Mouse (Mus musculus): ENCODE results near the gene Smg6.
A peak's percentile ranks its signal among the peaks of the same experiment; 100 is the strongest.
"Not testable (repeated sequence)": the region's sequence is repeated elsewhere in the genome, so short reads cannot be mapped to it uniquely, and the experiment has no call there.

The Smg6 gene

DNA sequence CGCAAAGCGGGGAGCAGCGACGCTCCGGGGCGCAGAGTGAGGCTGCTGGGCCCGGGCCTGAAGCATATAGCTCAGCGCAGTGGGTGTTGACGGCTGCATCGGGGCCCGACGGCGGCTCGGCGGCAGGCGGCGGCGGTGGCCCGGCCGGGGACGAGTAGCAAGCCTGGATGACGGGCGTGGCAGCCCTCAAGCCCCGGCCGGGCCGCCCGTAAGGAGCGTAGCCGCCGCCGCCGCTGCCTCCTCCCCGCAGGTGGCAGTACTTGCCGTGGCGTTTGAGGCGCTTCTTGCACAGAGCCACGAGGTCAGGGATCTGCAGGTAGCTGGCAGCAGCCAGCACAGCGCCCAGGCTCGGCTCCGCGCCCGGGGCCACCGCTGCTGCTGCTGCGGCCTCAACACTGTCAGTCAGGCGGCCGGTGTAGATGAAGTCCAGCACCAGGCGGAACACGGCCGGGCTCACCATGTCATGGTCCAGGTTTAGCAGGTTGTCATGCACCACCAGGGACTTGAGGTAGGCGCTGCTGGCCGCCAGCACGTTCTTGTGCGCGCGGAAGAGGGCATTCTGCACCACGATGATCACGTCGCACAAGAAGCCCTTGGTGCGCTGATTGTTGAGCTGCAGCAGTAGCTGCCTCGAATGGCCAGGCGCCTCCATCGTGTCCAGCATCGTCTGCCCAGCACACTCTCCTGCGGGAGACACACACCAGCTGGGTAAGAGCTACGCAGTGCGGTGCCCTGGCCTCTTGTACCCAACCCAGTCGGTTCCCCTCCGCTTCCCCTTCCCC lies 241.4 kb downstream of the Smg6 start:
- DNase-seq (ENCODE audit: low read depth, low spot score), result no peak

DNA sequence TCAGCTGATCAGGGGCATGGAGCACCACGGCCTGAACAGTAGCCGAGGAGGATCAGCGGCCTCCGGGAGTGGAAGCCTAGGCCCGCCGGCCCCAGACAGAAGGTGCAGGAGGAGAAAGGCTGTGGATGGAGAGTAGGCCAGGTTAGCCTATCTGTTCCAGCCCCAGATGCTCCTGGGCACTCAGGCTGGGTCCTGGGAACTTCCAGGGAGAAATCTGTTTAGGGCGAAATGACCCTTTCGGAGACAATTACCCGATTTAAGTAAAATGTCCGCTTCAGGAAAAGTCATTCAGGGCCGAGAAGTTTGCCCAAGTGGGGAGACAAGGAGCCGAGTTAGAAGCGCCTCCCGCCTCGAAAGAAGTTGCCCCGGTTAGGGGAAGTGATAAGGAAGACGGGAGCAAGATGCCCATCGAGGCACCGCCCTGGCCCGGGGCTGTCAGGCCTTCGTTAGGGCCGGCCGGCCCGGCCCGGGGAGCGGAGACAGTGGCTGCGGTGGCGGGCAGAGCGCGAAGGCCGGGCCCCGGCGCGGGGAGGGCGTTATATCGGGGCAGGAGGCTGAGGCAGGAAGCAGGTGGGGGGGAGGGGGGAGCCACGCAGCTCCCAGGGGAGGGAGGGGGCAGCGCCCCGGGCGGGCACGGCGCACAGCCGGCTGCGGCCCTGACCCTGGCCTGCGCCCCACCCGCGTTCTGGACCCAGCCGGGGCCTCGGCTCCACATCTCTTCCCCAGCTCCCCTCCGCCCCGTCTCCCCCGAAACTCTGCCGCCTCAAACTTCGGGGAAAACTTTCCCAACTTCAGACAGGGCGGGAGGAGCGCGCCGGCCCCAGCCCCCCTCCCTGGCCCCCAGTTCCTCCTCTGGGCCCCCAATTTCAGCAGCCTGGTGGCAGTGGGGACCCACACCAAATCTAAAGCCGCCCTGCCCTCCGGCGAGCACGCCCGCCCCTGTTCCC lies 242.3 kb downstream of the Smg6 start:
- DNase-seq (ENCODE audit: low read depth, low spot score), result no peak

DNA sequence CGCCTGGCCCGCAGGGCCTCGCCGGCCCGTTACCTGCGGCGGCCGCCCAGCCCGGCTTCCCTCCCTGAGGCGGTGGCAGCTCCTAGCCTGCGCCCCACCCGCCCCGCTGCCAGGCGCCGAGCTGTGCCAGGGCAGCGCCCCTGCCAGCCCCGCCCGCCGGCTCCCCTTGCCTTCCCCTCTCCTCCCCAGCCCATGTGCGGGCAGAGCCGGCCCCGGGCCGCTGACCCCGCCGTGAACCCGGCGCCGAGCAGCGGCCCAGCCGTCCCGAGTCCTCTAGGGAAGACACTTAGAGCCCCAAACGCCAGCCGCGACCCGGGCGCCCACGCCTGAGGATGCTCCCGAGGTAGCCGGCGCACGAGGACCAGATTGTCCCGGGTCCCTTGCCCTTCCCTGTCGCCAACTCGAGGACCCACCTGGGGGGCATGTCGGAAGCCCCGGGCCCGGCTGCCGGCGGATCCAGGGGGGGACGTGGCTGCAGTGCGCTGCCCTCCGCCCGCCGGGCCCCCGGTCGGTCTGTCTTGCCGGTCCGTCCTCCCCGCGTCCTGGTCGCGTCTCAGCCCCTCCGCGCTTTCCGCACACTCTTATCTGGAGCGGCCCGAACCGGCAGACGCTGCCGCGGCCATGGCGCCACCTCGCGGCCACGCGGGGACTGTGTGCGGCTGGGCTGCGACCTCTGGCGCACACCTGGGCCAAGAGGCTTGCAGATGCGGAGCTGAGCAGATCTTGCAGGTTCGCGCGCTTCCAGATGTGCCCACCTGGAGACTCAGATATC lies 243.2 kb downstream of the Smg6 start:
- no peak for DNase-seq (ENCODE audit: low read depth, low spot score)

DNA sequence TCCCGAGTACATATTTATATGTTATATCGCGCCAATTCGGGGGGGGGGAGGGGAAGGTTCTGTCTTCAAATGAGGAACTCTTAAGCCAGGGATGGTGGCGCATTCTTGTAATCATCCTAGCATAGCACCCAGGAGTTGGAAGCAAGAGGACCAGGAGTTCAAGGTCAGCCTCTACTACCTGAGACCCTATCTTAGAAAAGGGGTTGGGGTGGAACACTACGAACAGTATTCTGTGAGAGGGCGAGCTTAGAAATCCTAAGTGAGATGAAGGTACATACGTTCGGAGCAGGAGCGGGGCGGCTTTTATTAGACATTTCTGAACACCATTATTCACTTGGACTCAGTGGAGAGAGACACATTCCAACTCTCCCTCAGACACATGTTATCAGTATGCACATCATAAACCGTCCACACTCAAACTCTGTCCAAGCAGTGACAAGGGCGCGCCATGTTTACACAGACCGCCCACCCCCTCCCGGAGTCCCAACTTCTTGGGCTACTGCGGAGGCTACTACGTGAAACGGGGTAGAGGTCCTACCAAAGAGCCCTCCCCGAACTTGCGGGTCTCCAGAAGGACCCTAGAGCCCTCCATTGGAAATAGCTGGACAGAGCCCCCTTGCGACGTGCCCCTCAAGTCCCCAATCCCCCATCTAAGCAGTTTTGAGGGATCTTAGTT lies 243.9 kb downstream of the Smg6 start, which contains the start of gene Hic1:
Hic1 (minus strand) TSS at position 115 of the 676 bp plus-strand sequence.
- DNase-seq (ENCODE audit: low read depth, low spot score), result no peak

DNA sequence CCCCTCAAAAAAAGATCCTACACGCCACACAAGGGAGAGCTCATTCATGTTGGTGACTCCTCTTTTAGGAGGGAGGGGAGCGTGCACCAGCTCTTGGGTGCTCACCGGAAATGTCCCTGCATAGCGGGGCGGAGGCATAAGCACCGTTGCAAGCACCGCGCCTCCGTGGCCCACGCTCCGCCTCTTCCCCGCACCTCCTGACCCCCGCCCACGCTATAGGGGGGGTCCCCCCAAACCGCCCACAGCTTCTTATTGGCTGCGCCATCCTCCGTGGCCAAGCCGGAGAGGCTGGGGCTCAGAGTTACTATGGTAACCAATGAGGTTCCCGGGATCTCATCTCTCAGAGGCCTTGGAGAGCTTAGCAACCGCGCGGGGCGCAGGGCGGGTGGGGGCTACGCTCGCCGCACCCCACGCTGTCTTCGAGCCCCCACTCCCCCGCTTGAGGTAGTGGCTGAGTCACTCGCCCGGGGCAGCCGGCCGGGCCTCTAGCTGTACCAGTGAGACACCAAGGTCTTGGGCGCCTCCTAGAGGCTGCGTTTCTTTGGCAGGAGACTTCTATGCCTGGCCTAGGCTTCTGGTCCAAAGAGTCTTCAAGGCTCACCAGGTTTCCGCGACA lies 244.6 kb downstream of the Smg6 start:
- no peak for DNase-seq (ENCODE audit: low read depth, low spot score)

DNA sequence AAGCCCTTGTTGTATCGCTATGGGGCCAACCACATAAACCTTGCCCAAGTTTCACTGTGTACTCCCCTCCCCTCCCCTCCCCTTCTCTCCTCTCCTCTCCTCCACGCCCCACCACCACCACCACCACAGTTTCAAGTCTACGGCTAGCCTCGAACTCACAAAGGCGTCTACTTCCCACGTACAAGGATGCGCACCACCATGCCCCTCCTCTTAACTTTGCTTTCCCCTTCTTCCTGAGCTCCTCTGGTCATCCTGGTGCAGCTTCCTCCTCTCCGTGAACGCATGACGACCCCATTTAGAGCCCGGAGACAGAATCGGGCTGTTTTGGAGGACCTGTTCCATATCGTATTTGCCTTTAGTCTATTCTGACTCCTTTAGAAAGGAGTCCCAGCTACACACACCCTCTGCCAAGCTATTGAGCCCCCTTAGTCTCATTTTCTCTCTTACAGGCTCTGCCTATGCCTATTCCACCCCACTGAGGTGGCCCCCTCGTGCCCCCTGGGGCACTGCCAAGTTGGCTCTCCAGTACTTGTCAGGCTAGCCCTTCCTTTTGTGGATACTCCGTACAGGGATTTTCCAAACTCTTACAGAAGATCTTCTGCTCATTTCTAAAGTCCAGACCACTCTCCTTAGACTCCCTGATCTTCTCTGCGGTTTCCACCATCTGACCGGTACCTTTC lies 245.7 kb downstream of the Smg6 start:
- no peak for DNase-seq (ENCODE audit: low read depth, low spot score)

DNA sequence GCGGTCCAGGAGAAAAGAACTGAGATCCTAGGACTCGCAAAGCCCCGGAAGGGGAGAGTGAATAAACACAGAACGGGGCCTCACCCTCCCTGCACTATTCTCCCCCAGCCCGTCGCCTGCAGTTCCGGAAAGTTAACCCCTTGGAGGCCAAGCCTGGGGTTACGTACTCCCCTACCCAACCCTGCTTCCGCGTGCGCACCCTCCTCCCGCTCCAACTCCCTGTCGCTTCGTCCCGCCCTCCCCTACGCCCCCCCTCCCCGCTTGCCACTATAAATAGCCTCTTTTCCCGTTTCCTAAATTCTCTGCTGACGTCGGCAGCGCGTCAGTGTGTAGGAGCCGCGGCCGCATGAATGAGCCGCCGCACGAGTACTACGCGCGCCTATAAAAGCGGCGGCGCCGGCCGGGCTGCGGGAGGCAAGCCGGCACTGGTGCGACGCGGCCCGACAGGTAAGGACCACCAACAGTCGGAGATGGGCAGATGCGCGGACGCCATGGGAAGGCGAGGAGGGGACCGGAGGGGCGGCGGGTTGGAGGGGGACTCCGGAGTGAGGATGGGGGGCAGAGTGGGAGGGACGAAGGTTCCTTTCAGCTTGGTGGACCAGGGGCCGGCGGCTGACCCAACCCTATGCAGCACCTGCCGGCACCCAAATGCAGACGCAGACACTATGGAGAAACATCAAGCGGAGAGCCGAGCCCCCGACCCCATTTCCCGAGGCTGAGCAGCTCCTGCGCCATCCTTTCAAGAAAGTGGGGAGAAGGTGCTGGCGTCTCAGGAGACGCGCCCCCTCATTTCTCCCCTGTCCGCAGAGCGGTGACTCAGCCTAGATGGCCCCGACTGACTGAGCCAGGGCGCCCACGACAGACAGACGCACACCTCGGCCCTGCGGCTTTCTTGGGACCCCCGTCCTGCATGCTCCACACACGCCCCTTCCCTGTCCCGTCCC lies 246.8 kb downstream of the Smg6 start:
- no peak for DNase-seq (ENCODE audit: low read depth, low spot score)

DNA sequence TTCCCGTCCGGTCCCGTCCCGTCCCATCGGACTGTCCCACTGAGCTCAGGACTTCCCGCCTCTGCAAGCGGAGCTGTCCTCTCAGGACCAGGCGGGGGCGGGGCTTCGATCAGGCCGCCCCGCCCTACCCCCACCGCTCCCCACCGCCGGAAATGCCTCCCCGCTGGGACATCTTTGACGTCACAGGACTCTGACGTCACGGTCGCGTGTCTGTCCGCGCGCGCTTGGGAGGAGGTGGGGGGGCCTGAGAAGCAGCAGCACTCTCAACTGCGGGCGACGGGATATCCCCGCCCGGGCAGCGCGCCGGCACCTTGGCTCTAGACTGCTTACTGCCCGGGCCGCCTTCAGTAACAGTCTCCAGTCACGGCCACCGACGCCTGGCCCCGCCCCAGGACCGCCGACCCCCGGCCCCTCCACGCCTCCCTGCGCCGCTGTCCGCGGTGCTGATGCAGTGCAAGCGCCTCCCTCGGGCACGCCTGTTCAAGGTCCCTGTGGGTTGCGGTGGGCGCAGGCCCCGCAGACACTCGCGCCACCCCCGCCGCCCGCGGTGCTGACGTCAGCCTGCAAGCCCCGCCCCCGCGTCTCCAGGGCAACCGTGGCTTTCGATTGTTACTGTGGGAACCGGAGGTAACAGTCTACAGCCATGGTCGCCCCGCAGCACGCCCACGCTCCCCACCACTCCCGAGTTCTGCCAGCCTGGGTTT lies 247.6 kb downstream of the Smg6 start:
- DNase-seq (ENCODE audit: low read depth, low spot score), result peak; percentile 88

DNA sequence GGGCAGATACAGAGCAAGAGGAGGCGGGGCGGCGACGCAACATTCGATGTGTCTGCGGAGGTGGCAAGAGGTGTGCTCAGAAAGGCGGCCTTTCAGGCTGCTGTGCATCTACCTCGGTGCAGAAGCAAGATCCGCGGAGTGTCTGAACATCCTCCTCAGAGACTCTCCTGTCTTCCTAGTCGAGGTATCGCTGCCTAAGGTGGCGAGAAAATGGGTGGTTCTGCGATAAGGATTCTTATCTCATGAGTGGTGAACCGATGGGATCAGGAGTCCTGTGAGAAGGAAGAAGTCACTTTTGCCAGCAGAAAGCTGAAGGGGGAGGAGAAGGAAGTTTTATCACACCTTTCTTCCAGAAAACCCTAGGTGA lies 248.2 kb downstream of the Smg6 start:
- DNase-seq (ENCODE audit: low read depth, low spot score), result no peak

DNA sequence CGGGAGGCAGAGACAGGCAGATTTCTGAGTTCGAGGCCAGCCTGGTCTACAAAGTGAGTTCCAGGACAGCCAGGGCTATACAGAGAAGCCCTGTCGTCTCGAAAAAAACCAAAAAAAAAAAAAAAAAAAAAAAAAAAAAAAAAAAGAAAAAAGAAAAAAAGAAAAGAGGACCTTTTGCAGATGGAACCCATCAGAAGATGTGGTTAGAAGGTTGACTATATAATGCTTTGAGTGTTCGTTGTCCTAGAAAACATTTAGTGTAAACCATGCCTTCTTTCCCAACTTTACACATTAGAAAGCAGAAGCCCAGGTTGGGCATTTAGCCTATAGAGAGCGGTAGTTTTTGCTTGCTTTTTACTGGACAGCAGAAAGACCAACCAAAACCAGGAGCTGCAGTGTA lies 249.0 kb downstream of the Smg6 start:
- DNase-seq (ENCODE audit: low read depth, low spot score), result not testable (repeated sequence)

DNA sequence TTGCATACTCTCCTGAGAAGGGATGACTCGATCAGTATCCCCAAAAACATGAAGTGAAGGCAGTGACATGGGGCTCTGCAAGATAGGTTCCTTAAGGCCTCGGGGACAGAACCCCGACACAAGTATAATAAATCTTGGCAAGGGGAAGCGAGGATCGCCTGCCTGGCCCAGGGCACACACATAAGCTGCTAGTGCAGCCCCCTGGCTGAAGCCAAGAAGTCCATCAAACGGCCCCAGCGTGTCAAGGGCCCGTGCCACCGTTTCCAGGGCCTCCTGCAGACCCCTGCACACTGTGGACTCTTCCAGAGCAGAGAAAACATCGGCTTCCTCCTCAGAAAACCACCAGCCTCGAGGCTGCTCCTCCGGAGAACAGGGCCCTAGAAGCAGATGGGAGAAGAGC lies 252.4 kb downstream of the Smg6 start:
- DNase-seq (ENCODE audit: low read depth, low spot score), result no peak

DNA sequence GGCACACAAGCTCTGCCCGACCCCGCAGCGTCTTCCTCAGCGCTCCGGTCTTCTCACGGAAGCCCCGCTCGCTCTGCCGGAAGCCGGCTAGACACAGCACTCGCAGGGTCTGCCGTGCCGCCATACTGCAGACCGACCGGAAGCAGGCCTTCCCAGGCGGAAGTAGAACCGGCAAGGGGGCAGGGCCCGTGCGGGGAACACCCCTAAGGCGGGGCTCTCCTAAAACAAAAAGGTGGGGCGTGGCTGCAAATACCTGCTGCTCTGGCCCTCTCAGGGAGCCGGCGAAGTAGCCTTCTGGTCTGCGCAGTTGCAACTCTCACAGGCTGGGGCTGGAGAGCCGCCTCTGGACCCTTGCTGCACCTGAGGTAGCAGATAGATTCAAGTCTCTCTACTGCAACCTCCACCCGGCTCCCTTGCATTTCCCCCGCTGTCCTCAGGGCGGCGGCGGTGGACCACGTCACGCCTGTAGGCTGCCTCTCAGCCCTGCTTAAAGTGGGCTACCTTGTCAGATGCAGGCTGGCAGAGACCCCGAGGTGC lies 253.1 kb downstream of the Smg6 start, which contains the start of gene Ovca2:
Ovca2 (minus strand) TSS at position 164 of the 537 bp plus-strand sequence.
- peak; percentile 86 for DNase-seq (ENCODE audit: low read depth, low spot score)

DNA sequence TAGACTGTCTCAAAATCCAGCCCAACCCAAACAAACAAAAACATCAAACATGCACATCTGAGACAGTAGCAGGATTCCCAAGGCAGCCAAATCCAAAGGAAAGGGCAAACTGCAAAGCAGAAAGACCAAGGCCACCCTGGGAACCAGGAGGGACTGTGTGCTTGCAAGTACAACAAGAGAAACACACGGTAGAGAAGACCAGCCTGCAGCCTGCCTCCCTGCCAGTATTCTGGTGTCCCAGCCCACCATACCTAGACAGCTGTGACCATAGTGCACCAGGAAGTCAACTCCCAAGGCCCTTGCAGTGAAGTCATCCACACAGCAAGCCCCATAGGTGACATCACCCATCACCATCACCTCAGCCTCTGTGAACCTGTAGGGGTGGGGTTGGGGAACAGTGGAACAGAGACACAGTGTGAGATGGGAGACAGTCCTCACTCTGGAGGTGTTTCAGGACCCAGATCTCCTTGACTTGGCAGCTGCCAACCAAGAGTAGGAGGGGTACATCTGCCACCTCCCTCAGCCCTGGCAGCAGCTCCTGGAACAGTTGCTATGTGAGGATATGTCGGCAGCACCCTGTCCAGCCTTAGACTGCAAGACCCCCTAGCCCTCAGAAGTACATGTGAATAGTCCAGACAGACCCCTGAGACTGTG lies 258.4 kb downstream of the Smg6 start:
- DNase-seq (ENCODE audit: low read depth, low spot score), result no peak

DNA sequence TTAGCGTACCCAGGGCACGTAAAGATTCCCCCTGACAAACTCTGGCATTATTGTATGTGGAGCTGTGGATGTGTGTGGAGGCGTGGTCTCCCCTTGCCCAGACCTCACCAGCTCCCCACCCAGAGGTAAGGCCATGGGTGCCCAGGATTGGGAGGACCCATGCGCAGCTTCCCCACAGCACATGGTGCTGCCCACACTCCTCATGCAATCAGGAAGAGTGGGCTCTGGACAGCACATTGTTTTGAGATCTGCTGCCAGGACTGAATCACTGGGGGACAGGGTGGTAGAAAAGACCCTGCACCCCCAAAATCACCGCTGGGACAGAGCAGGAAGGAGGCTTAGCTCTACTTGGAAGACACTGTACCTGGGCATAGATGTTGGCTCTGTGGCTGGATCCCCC lies 258.9 kb downstream of the Smg6 start:
- DNase-seq (ENCODE audit: low read depth, low spot score), result no peak

DNA sequence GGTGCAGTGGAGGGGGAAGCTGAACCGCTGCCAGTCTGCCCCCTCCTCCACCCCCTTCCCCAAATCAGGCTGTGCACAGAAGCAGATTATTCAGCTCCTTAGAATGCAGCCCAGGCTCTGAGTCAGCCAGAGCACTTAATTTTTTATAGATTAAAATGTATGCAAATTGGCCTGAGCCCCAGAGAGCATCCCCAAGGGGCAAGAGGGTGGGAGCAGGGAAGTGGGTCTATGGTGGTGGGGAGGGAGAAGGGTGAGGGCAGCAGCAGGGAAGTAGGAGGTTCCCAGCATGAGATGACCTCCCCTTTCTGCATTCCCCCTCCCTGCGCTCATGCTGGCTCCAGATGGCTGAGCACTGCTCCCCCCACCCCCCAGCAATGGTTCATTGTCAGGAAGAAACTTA lies 259.4 kb downstream of the Smg6 start:
- DNase-seq (ENCODE audit: low read depth, low spot score), result no peak

DNA sequence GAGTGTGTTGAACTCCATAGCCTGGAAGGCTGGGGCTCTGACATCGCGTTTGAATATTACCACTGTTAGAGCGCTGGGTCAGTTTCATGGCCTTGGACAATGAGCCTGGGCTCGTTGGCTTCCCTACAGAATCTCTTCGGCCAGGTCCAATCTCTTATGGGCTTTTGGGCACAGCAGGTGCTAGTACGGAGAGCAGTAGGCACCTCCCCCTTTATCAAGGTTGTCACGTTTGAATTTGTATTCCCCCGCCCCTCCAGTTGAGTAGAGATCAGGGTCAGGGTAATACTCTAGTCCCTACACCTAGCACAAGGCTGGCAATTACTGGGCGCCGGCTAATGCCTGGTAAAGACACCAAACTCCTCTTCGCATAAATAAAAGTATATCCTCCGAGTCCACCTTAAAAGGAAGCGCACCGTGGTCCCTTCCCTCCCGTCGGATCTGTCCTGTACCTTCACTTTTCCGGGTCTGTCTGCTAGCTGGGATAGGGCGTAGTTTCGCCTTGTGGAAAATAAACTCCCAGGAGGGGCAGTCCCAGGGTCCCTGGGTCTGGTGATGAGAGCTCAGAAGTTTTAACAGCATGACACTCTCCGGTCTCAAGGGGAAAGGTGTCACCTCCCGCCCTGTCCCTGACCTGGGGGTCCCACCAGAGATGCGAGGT lies 264.2 kb downstream of the Smg6 start:
- no peak for DNase-seq (ENCODE audit: low read depth, low spot score)

DNA sequence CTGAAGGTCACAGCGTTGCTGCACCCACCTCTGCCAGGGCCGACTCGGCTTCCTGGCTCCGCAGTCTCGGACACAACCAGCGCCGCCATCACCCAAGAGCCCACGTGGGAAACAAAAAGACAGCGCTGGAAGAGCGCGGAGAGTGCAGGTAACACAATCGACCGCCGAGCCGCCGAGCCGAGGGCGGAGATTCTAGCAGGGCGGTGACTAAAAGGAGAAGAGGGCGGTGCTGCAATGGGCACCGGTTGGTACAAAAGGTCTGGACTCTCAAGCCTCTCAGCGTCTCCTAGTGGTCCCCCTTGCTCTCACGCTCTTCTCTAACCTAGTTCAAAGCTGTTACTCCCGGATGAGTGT lies 264.7 kb downstream of the Smg6 start:
- DNase-seq (ENCODE audit: low read depth, low spot score), result peak; percentile 85
